Mouse (Mus musculus) 3T3-L1 (cell line): ENCODE data around the gene Gm5460.

ENCODE experiments used
- DNase-seq: peaks from one replicate; pipeline ENCODE4 v3.0.0-alpha.2; 2015; ENCODE audit warnings: low read depth, low spot score

Gene Gm5460

GRCm38 (mm10) chr14:34075346-34075745 lies 58.8 kb downstream of the Gm5460 start:
- DNase-seq: no peak

GRCm38 (mm10) chr14:34077222-34077621 lies 60.7 kb downstream of the Gm5460 start:
- no peak for DNase-seq

- DNase-seq: no peak
Observed at GRCm38 (mm10) chr14:34078293-34078692, 61.7 kb downstream of the Gm5460 start.

GRCm38 (mm10) chr14:34080321-34080997 lies 63.9 kb downstream of the Gm5460 start:
- DNase-seq: peak; percentile 90

GRCm38 (mm10) chr14:34085731-34086130 lies 69.2 kb downstream of the Gm5460 start, which contains the start of gene Anxa8:
Anxa8 (plus strand) TSS chr14:34085981.
- peak; percentile 29 for DNase-seq

- DNase-seq: no peak
Observed at GRCm38 (mm10) chr14:34086806-34087205, 70.2 kb downstream of the Gm5460 start.

GRCm38 (mm10) chr14:34087856-34088398 lies 71.4 kb downstream of the Gm5460 start:
- DNase-seq: peak; percentile 76

GRCm38 (mm10) chr14:34089796-34090195 lies 73.2 kb downstream of the Gm5460 start:
- DNase-seq: peak; percentile 66

GRCm38 (mm10) chr14:34091475-34091874 lies 74.9 kb downstream of the Gm5460 start:
- no peak for DNase-seq

GRCm38 (mm10) chr14:34092856-34093255 lies 76.3 kb downstream of the Gm5460 start:
- DNase-seq: no peak

- no peak for DNase-seq
Observed at GRCm38 (mm10) chr14:34096161-34096560, 79.6 kb downstream of the Gm5460 start.
